Mouse (Mus musculus) forebrain, embryonic 14.5 days (tissue): ENCODE measurements around the gene Leng1. TPM values are rescaled to one million over a fixed set of nuclear protein-coding genes. Genes with fewer than 3 reads are reported as not detected.

Source experiments
- ATAC-seq: fragments of 200-750 bp; cut with Nextera tagmentation; 2 replicates; pipeline ENCODE4 v1.8.0; 2017; ENCODE audit warnings: mild to moderate bottlenecking, moderate library complexity
- DNase-seq: peaks from one replicate; pipeline ENCODE4 v3.0.0-alpha.2; 2015; ENCODE audit warnings: low spot score
- H3K27ac ChIP-seq: fragments of 300-500 bp; sonication (generic); 2 replicates; pipeline ENCODE4 v1.5.1; 2014; ENCODE audit warnings: low read depth, mild to moderate bottlenecking, control low read depth, low read length, moderate library complexity
- H3K27me3 ChIP-seq: fragments of 300-500 bp; sonication (generic); replicated peaks from 2 replicates; pipeline ENCODE4 v1.6.1; 2014; ENCODE audit warnings: low read length, control low read depth, mixed read lengths; ENCODE audit not compliant: control insufficient read depth, insufficient read depth
- H3K36me3 ChIP-seq: fragments of 300-500 bp; sonication (generic); 2 replicates; pipeline ENCODE4 v1.6.1; 2014; ENCODE audit warnings: low read length, control low read depth; ENCODE audit not compliant: control insufficient read depth, insufficient read depth
- H3K4me1 ChIP-seq: fragments of 300-500 bp; sonication (generic); 2 replicates; pipeline ENCODE4 v1.6.1; 2014; ENCODE audit warnings: antibody characterized with exemption, low read length, control low read depth; ENCODE audit not compliant: control insufficient read depth, insufficient read depth
- H3K4me2 ChIP-seq: fragments of 300-500 bp; sonication (generic); 2 replicates; pipeline ENCODE4 v1.6.1; 2014; ENCODE audit warnings: mild to moderate bottlenecking, control low read depth, low read length
- H3K4me3 ChIP-seq: fragments of 300-500 bp; sonication (generic); 2 replicates; pipeline ENCODE4 v1.5.1; 2014; ENCODE audit warnings: low read depth, low read length, control low read depth
- H3K9ac ChIP-seq: fragments of 300-500 bp; sonication (generic); 2 replicates; pipeline ENCODE4 v1.6.1; 2014; ENCODE audit warnings: mild to moderate bottlenecking, low read length, control low read depth, moderate library complexity
- H3K9me3 ChIP-seq: fragments of 300-500 bp; sonication (generic); replicated peaks from 2 replicates; pipeline ENCODE4 v1.6.1; 2016; ENCODE audit warnings: low read length, control low read depth, mixed read lengths; ENCODE audit not compliant: control insufficient read depth
- WGBS: fragments of 180-500 bp; shearing (Covaris S2); extraction: QIAGEN DNeasy Blood & Tissue Kit; methylation state at CpG from one replicate; pipeline ENCODE4 v1.1.7; 2014; 5-methylcytosine and 5-hydroxymethylcytosine counted together
- polyA plus RNA-seq: library from polyadenylated mRNA; unstranded; fragments of >200 nt; fragmentation: Nextera tagmentation; extraction: Ambion mirVana; gene quantifications from 2 replicates; pipeline ENCODE4 v1.2.1, GENCODE M21; 2014

Gene Leng1
- polyA plus RNA-seq, 1 experiment from 2014 or later, result 10.2 TPM

- ATAC-seq, result peak; percentile 13; the same call in 1 of the 2 replicates
- Histone ChIP-seq H3K4me2 (peak overlapping the region; percentile 89), H3K4me1 (peaks cover 28% of the 10 kb centered on the region), H3K4me3 (peak overlapping the region; percentile 100), H3K9me3 (no peaks in the 10 kb centered on the region), H3K27me3 (no peaks in the 10 kb centered on the region), H3K27ac (peak overlapping the region; percentile 98), H3K9ac (peak overlapping the region; percentile 98), H3K36me3 (peaks cover 28% of the 10 kb centered on the region)
- 0% methylated on average over 46 of the region's 58 CpGs for WGBS
- peak; percentile 15 for DNase-seq
Measured at GRCm38 (mm10) chr7:3645488-3646025, 20.1 kb downstream of the Leng1 start.

- under 1% methylated on average over 47 of the region's 58 CpGs for WGBS
- peak within 1 kb of the TSS; percentile 89 for H3K4me2 ChIP-seq
- peaks cover 28% of the 10 kb centered on the region for H3K4me1 ChIP-seq
- ATAC-seq, result peak; percentile 98
- no peaks in the 10 kb centered on the region for H3K27me3 ChIP-seq
- peak within 1 kb of the TSS; percentile 98 for H3K27ac ChIP-seq
- no peaks in the 10 kb centered on the region for H3K9me3 ChIP-seq
- H3K4me3 ChIP-seq, result peak within 1 kb of the TSS; percentile 100
- peak; percentile 100 for DNase-seq
- peak within 1 kb of the TSS; percentile 98 for H3K9ac ChIP-seq
- H3K36me3 ChIP-seq, result peaks cover 28% of the 10 kb centered on the region
Measured at GRCm38 (mm10) chr7:3644672-3645487, 20.8 kb downstream of the Leng1 start, which contains the start of gene Cnot3. TSS of gene Cnot3 (plus strand) at chr7:3645268.

- Histone ChIP-seq H3K9me3 (no peaks in the 10 kb centered on the region), H3K4me3 (peak overlapping the region; percentile 36), H3K27ac (no peak overlapping the region), H3K36me3 (peaks cover 31% of the 10 kb centered on the region), H3K4me1 (peaks cover 28% of the 10 kb centered on the region), H3K27me3 (no peaks in the 10 kb centered on the region), H3K4me2 (peak overlapping the region; percentile 62), H3K9ac (peak overlapping the region; percentile 26; the same call in 1 of the 2 replicates)
- no peak for DNase-seq
- WGBS, result 0% methylated on average over 11 of the region's 11 CpGs
- ATAC-seq, result no peak
Measured at GRCm38 (mm10) chr7:3644348-3644671, 21.3 kb downstream of the Leng1 start.

GRCm38 (mm10) chr7:3643843-3644242 is 21.8 kb downstream of the Leng1 start:
- no peak overlapping the region for H3K27ac ChIP-seq
- DNase-seq, result no peak
- 27% methylated on average over 9 of the region's 9 CpGs for WGBS
- H3K4me3 ChIP-seq, result peak overlapping the region; percentile 36
- H3K4me1 ChIP-seq, result peaks cover 28% of the 10 kb centered on the region
- no peaks in the 10 kb centered on the region for H3K27me3 ChIP-seq
- H3K4me2 ChIP-seq, result peak overlapping the region; percentile 62
- ATAC-seq, result no peak
- peak overlapping the region; percentile 26; the same call in 1 of the 2 replicates for H3K9ac ChIP-seq
- H3K9me3 ChIP-seq, result no peaks in the 10 kb centered on the region
- H3K36me3 ChIP-seq, result peaks cover 35% of the 10 kb centered on the region

- 71% methylated on average over 5 of the region's 5 CpGs for whole genome bisulfite sequencing
- H3K4me2 ChIP-seq, result no peak overlapping the region
- H3K27ac ChIP-seq, result no peak overlapping the region
- ATAC-seq (no peak), DNase-seq (no peak)
- no peak overlapping the region for H3K4me3 ChIP-seq
- no peak overlapping the region for H3K9ac ChIP-seq
- H3K9me3 ChIP-seq, result no peaks in the 10 kb centered on the region
- H3K27me3 ChIP-seq, result no peaks in the 10 kb centered on the region
- peaks cover 24% of the 10 kb centered on the region for H3K4me1 ChIP-seq
- peaks cover 36% of the 10 kb centered on the region for H3K36me3 ChIP-seq
Measured at GRCm38 (mm10) chr7:3643412-3643811, 22.2 kb downstream of the Leng1 start.

GRCm38 (mm10) chr7:3630478-3630815 is 35.2 kb downstream of the Leng1 start:
- Histone ChIP-seq H3K9ac (peak overlapping the region; percentile 78), H3K4me1 (peaks cover 14% of the 10 kb centered on the region), H3K4me3 (peak overlapping the region; percentile 62), H3K27me3 (no peaks in the 10 kb centered on the region), H3K27ac (no peak overlapping the region), H3K9me3 (no peaks in the 10 kb centered on the region), H3K36me3 (peaks cover 30% of the 10 kb centered on the region), H3K4me2 (peak overlapping the region; percentile 79)
- DNase-seq (no peak), ATAC-seq (no peak)
- 61% methylated on average over 3 of the region's 3 CpGs for WGBS

GRCm38 (mm10) chr7:3629543-3630477 is 35.8 kb downstream of the Leng1 start, which contains the start of the genes Tfpt and Prpf31:
TSS of gene Tfpt (minus strand) at chr7:3629929.
TSS of gene Prpf31 (plus strand) at chr7:3629985.
- Histone ChIP-seq H3K36me3 (peaks cover 24% of the 10 kb centered on the region), H3K4me2 (peak within 1 kb of the TSS; percentile 98), H3K9me3 (no peaks in the 10 kb centered on the region), H3K4me3 (peak within 1 kb of the TSS; percentile 62), H3K9ac (peak within 1 kb of the TSS; percentile 78), H3K27me3 (no peaks in the 10 kb centered on the region), H3K27ac (peak within 1 kb of the TSS; percentile 14; the same call in 1 of the 2 replicates), H3K4me1 (peaks cover 14% of the 10 kb centered on the region)
- ATAC-seq (peak; percentile 92), DNase-seq (peak; percentile 99)
- under 1% methylated on average over 47 of the region's 47 CpGs for WGBS

GRCm38 (mm10) chr7:3629030-3629429 is 36.6 kb downstream of the Leng1 start:
- H3K4me3 ChIP-seq, result peak overlapping the region; percentile 62
- 37% methylated on average over 4 of the region's 4 CpGs for WGBS
- ATAC-seq, result peak; percentile 35

More at GRCm38 (mm10) chr7:3629030-3629429, 36.6 kb downstream of the Leng1 start:
- H3K4me1 ChIP-seq, result peaks cover 14% of the 10 kb centered on the region
- no peak for DNase-seq
- H3K27me3 ChIP-seq, result no peaks in the 10 kb centered on the region
- H3K36me3 ChIP-seq, result peaks cover 23% of the 10 kb centered on the region
- peak overlapping the region; percentile 98 for H3K4me2 ChIP-seq
- H3K9ac ChIP-seq, result peak overlapping the region; percentile 78
- no peaks in the 10 kb centered on the region for H3K9me3 ChIP-seq
- H3K27ac ChIP-seq, result 0 out of 2 replicates have a peak overlapping the region, but pooled peaks have one; percentile 14
